Mouse (Mus musculus): Measurements from ENCODE around the gene Lhpp.

DNA sequence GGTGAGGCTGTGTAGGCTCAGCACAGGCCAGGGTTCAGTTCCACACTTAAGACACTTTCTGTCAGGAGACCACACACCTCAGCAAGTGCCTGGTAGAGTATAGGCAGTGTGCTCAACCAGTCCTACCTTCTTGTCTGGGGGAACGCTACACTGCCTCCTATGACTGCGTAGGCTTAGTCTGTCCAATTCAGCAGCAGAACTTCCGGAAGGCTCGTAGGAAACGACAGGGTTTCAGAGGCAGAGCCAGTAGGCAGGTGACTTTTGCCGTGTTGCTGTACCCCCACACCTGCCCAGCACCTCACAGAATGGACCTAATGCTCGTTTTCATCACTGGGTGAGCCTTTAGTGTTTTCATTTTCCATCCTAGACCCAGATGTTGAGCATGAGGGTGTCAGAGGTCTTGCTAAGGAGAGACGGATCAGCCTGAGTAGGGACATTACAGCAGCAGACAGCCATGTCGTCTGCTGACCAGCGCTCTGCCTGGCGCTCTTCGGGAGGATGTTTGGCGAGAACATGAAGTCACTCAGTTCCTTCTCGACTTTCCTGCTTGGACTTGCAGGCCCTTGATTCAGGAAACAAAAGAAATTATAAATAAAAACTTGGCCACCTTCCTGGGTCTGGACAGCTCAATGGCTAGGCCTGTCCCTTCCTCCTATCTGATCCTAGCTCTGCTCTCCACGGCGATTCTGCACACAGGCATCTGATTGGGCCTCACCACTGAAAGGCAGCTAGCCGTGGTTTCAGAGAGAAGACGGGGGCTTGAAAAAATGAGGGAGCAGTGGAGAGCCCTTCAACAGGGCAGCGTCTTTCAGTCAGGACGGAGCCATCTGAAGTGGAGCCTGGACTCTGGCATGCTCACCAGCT lies 59.8 kb downstream of the Lhpp start:
- TF ChIP-seq MAX (IDR thresholded peaks at IDR 0.05; ENCODE audit: low read depth) (no peak), POLR2A (IDR thresholded peaks at IDR 0.05; ENCODE audit: insufficient read length, low read depth) (no peak), POLR2AphosphoS2 (IDR thresholded peaks at IDR 0.05; ENCODE audit: insufficient read length, low read depth) (no peak), CEBPB (IDR thresholded peaks at IDR 0.05; ENCODE audit: insufficient read depth, poor library complexity, severe bottlenecking) (no peak), MYOD1 (IDR thresholded peaks at IDR 0.05; ENCODE audit: control insufficient read depth in 1 of 3, insufficient read length in 2 of 3, low read depth in 2 of 3) (no peak), TCF3 (IDR thresholded peaks at IDR 0.05; ENCODE audit: insufficient read length, low read depth) (no peak), TCF12 (IDR thresholded peaks at IDR 0.05; ENCODE audit: insufficient read depth, poor library complexity, severe bottlenecking) (no peak), USF1 (IDR thresholded peaks at IDR 0.05; ENCODE audit: low read depth) (no peak)

All from myocyte (in vitro differentiated cells).